Comparison of ENCODE assay signal across 21 mouse cellular contexts in genomic region chr11:104186135-104186836, GRCm38 (mm10). TPM values are rescaled to one million over a fixed set of nuclear protein-coding genes. Genes with fewer than 3 reads are reported as not detected.
"Had no signal": no experiment of that assay in that cellular context is flagged by ENCODE, and none has a peak within 500 bp of the region (broad histone marks: within the 10 kb centered on the region; RNA-seq: fewer than 3 reads in every experiment).

TSS of gene Sppl2c (plus strand) at chr11:104186327.

- H3K36me3 ChIP-seq: kidney, embryonic 15.5 days; limb, embryonic 15.5 days; liver, embryonic 12.5 days; midbrain, embryonic 15.5 days had no signal

- H3K9me3 ChIP-seq: kidney, embryonic 15.5 days; limb, embryonic 15.5 days; liver, embryonic 12.5 days; midbrain, embryonic 15.5 days had no signal

- DNase-seq: kidney, adult 2 months; kidney, postnatal 14 days; lung, embryonic 14.5 days; lung, postnatal 14 days; right cerebral cortex, postnatal 14 days; thymus, adult 2 months; thymus, postnatal 25 days had no signal

- H3K27me3 ChIP-seq: kidney, embryonic 15.5 days; limb, embryonic 15.5 days; liver, embryonic 12.5 days; midbrain, embryonic 15.5 days had no signal

- H3K4me2 ChIP-seq: kidney, embryonic 15.5 days; limb, embryonic 15.5 days; liver, embryonic 12.5 days; lung, embryonic 14.5 days; midbrain, embryonic 15.5 days had no signal

- H3K27ac ChIP-seq: kidney, embryonic 15.5 days; limb, embryonic 15.5 days; liver, embryonic 12.5 days; midbrain, embryonic 15.5 days had no signal

- H3K4me3 ChIP-seq: kidney, embryonic 15.5 days; limb, embryonic 15.5 days; liver, embryonic 12.5 days; midbrain, embryonic 15.5 days had no signal

- H3K9ac ChIP-seq: kidney, embryonic 15.5 days; limb, embryonic 15.5 days; liver, embryonic 12.5 days; lung, embryonic 14.5 days; midbrain, embryonic 15.5 days had no signal

- H3K4me1 ChIP-seq: kidney, embryonic 15.5 days; limb, embryonic 15.5 days; liver, embryonic 12.5 days; midbrain, embryonic 15.5 days had no signal

- ATAC-seq: liver, embryonic 12.5 days; midbrain, embryonic 15.5 days had no signal

RNA-seq across cellular contexts. Expression of gene Sppl2c, which starts in this region (rescaled TPM):
- total RNA-seq: layer of hippocampus, adult 8-10 months; layer of hippocampus, postnatal 14 days; left cerebral cortex, adult 18-20 months; left cerebral cortex, postnatal 10 days had no signal
- polyA plus RNA-seq: kidney, embryonic 15.5 days; limb, embryonic 11.5 days; limb, embryonic 15.5 days; liver, embryonic 12.5 days; liver, embryonic 16.5 days; lung, embryonic 14.5 days; midbrain, embryonic 15.5 days; neural tube, embryonic 14.5 days; spleen, adult 2 months; stomach, embryonic 16.5 days; urinary bladder, adult 2 months had no signal
